Mouse (Mus musculus) brain, embryonic 14.5 days (tissue): ENCODE measurements around the gene Akap13.

Source experiments
- CTCF ChIP-seq: fragments of 200-500 bp; IDR thresholded peaks from 2 replicates; pipeline ENCODE4 v1.5.1; 2012; ENCODE audit warnings: inconsistent platforms, mild to moderate bottlenecking, moderate library complexity, borderline replicate concordance; ENCODE audit not compliant: insufficient read depth, insufficient read length; ENCODE audit errors: extremely low read depth
- POLR2A ChIP-seq: fragments of 200-500 bp; IDR thresholded peaks from 2 replicates; pipeline ENCODE4 v1.6.1; 2012; ENCODE audit warnings: mild to moderate bottlenecking, inconsistent platforms, borderline replicate concordance; ENCODE audit not compliant: poor library complexity, insufficient read depth, insufficient read length, severe bottlenecking; ENCODE audit errors: extremely low read depth

DNA sequence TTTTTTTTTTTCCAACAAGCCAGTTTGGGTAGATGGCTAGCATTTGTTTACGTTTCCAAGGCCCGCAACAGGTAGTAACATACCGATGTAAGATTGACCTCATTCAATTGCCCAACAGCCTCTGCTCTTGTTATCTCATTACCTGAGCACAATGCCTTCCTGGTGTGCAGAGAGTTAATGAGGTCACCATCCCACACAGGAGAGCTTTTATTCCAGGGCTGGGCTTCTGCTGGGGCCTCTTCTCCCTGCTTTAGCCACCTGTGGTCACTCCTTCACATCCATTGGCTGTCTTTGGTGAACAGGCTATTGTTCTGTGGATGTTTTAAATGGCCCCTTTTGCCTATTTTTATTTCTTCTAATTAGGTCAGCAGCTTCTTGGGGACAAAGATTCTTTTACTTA is 41.0 kb upstream of the Akap13 start:
- TF ChIP-seq POLR2A (no peak), CTCF (no peak)
